Mouse (Mus musculus): ENCODE measurements around the gene Wif1. TPM values are rescaled to one million over a fixed set of nuclear protein-coding genes. Genes with fewer than 3 reads are reported as not detected.

Wif1 gene
- total and polyA plus RNA-seq, 3 experiments: not detected

- Histone ChIP-seq H3K9ac (ENCODE audit: insufficient read depth, low read depth) (no peak overlapping the region), H3K27ac (ENCODE audit: insufficient read depth, low read depth) (no peak overlapping the region), H3K4me3 (replicated peaks in 1 of 3; ENCODE audit: low read depth in 2 of 3, low read length in 2 of 3, poor library complexity in 1 of 3) (no peak overlapping the region), H3K9me3 (replicated peaks; ENCODE audit: low read length) (peaks cover 15% of the 10 kb centered on the region), H3K4me2 (ENCODE audit: insufficient read depth, low read depth, poor library complexity, severe bottlenecking) (no peak overlapping the region), H3K36me3 (replicated peaks in 1 of 2; ENCODE audit: control insufficient read depth in 1 of 2, insufficient read depth in 1 of 2, low read length in 1 of 2) (no peaks in the 10 kb centered on the region), H3K4me1 (ENCODE audit: control insufficient read depth in 1 of 2, insufficient read depth in 2 of 2) (no peaks in the 10 kb centered on the region), H3K79me2 (replicated peaks; ENCODE audit: control insufficient read depth, extremely low read depth, insufficient read depth, poor library complexity, severe bottlenecking) (no peaks in the 10 kb centered on the region), H3K27me3 (replicated peaks) (no peaks in the 10 kb centered on the region)
- no peak for DNase-seq (ENCODE audit: extremely low read depth)
- dilution Hi-C loops (cut with MboI; ENCODE audit: extremely low pct_ligation_motif_present, extremely low pct_unique_long_range_greater_than_20kb, low sequenced_read_pairs) (no loop called here), in situ Hi-C loops (cut with MboI; ENCODE audit: low pct_ligation_motif_present, low pct_unique_long_range_greater_than_20kb, low sequenced_read_pairs) (no loop called here)
- no peak for TF ChIP-seq CHD2 (IDR thresholded peaks at IDR 0.05; ENCODE audit: low read length)
- no peak for TF ChIP-seq ZMIZ1 (IDR thresholded peaks at IDR 0.05; ENCODE audit: low read depth, low read length)
- TF ChIP-seq MEF2A (IDR thresholded peaks at IDR 0.05; ENCODE audit: borderline replicate concordance, low read depth, low read length): no peak
- TF ChIP-seq MAZ (IDR thresholded peaks at IDR 0.05; ENCODE audit: low read depth, low read length): no peak
- no peak for TF ChIP-seq HCFC1 (IDR thresholded peaks at IDR 0.05; ENCODE audit: low read depth, low read length)
- no peak for TF ChIP-seq IRF4 (IDR thresholded peaks at IDR 0.05; ENCODE audit: low read depth, low read length)
- no peak for TF ChIP-seq USF1 (IDR thresholded peaks at IDR 0.05; ENCODE audit: low read depth, low read length)
- TF ChIP-seq RAD21 (IDR thresholded peaks at IDR 0.05; ENCODE audit: low read depth, low read length): no peak
- no peak for TF ChIP-seq E2F4 (IDR thresholded peaks at IDR 0.05; ENCODE audit: insufficient replicate concordance, low read depth, low read length)
- no peak for TF ChIP-seq MYC (IDR thresholded peaks at IDR 0.05; ENCODE audit: low read depth, low read length)
- no peak for TF ChIP-seq SMC3 (IDR thresholded peaks at IDR 0.05; ENCODE audit: low read depth, low read length)
- no peak for TF ChIP-seq UBTF (IDR thresholded peaks at IDR 0.05; ENCODE audit: low read depth, low read length)
- no peak for TF ChIP-seq TCF12 (IDR thresholded peaks at IDR 0.05; ENCODE audit: low read depth, low read length)
- no peak for TF ChIP-seq CTCF (conservative IDR thresholded peaks at IDR 0.05 in 1 of 2, IDR thresholded peaks at IDR 0.05 in 1 of 2; ENCODE audit: low read depth in 2 of 2, low read length in 2 of 2)
- TF ChIP-seq ZC3H11A (IDR thresholded peaks at IDR 0.05; ENCODE audit: low read depth, low read length): no peak
- TF ChIP-seq GABPA (IDR thresholded peaks at IDR 0.05; ENCODE audit: insufficient replicate concordance, low read depth, low read length): no peak
- TF ChIP-seq MAX (IDR thresholded peaks at IDR 0.05; ENCODE audit: low read length): no peak
These were observed 82.4 kb downstream of the Wif1 start for GRCm38 (mm10) chr10:121116115-121116514.

GRCm38 (mm10) chr10:121116636-121117035, 82.9 kb downstream of the Wif1 start:
- no peaks in the 10 kb centered on the region for H3K36me3 ChIP-seq (replicated peaks in 1 of 2; ENCODE audit: control insufficient read depth in 1 of 2, insufficient read depth in 1 of 2, low read length in 1 of 2)
- no peak overlapping the region for H3K4me2 ChIP-seq (ENCODE audit: insufficient read depth, low read depth, poor library complexity, severe bottlenecking)
- TF ChIP-seq MEF2A (IDR thresholded peaks at IDR 0.05; ENCODE audit: borderline replicate concordance, low read depth, low read length) (no peak), GABPA (IDR thresholded peaks at IDR 0.05; ENCODE audit: insufficient replicate concordance, low read depth, low read length) (no peak), MXI1 (IDR thresholded peaks at IDR 0.05; ENCODE audit: low read depth, low read length) (no peak), SMC3 (IDR thresholded peaks at IDR 0.05; ENCODE audit: low read depth, low read length) (no peak), ELF1 (IDR thresholded peaks at IDR 0.05; ENCODE audit: low read depth, low read length) (no peak), CHD1 (IDR thresholded peaks at IDR 0.05; ENCODE audit: low read depth, low read length) (no peak), BHLHE40 (IDR thresholded peaks at IDR 0.05; ENCODE audit: low read depth, low read length) (no peak), PAX5 (IDR thresholded peaks at IDR 0.05; ENCODE audit: low read length) (no peak), ETS1 (conservative IDR thresholded peaks at IDR 0.05; ENCODE audit: low read depth, low read length) (no peak), UBTF (IDR thresholded peaks at IDR 0.05; ENCODE audit: low read depth, low read length) (no peak), USF2 (conservative IDR thresholded peaks at IDR 0.05; ENCODE audit: low read depth, low read length) (no peak), JUN (IDR thresholded peaks at IDR 0.05; ENCODE audit: insufficient read depth, low read depth, low read length) (no peak), EP300 (IDR thresholded peaks at IDR 0.05; ENCODE audit: low read length) (no peak), TBP (conservative IDR thresholded peaks at IDR 0.05; ENCODE audit: low read depth, low read length) (no peak), KAT2A (IDR thresholded peaks at IDR 0.05; ENCODE audit: insufficient replicate concordance, low read length) (no peak), MAFK (IDR thresholded peaks at IDR 0.05; ENCODE audit: insufficient replicate concordance, low read length) (no peak), TCF12 (IDR thresholded peaks at IDR 0.05; ENCODE audit: low read depth, low read length) (no peak)
- no peak overlapping the region for H3K27ac ChIP-seq (ENCODE audit: insufficient read depth, low read depth)
- H3K79me2 ChIP-seq (replicated peaks; ENCODE audit: control insufficient read depth, extremely low read depth, insufficient read depth, poor library complexity, severe bottlenecking): no peaks in the 10 kb centered on the region
- H3K9me3 ChIP-seq (replicated peaks; ENCODE audit: low read length): peaks cover 17% of the 10 kb centered on the region
- no peaks in the 10 kb centered on the region for H3K27me3 ChIP-seq (replicated peaks)
- DNase-seq (ENCODE audit: extremely low read depth): no peak
- H3K9ac ChIP-seq (ENCODE audit: insufficient read depth, low read depth): no peak overlapping the region
- dilution Hi-C loops (cut with MboI; ENCODE audit: extremely low pct_ligation_motif_present, extremely low pct_unique_long_range_greater_than_20kb, low sequenced_read_pairs): no loop called here
- H3K4me1 ChIP-seq (ENCODE audit: control insufficient read depth in 1 of 2, insufficient read depth in 2 of 2): no peaks in the 10 kb centered on the region
- H3K4me3 ChIP-seq (replicated peaks in 1 of 3; ENCODE audit: low read depth in 2 of 3, low read length in 2 of 3, poor library complexity in 1 of 3): no peak overlapping the region
- in situ Hi-C loops (cut with MboI; ENCODE audit: low pct_ligation_motif_present, low pct_unique_long_range_greater_than_20kb, low sequenced_read_pairs): no loop called here

Measured in CH12.LX (cell line).